Mouse (Mus musculus): ENCODE results near the gene Elovl4. TPM values are rescaled to one million over a fixed set of nuclear protein-coding genes. Genes with fewer than 3 reads are reported as not detected.

The Elovl4 gene
- 10 to 100 TPM; 66.2 to 78.2 TPM for total RNA-seq (2021)

GRCm38 (mm10) chr9:83805977-83806815, at the start of gene Elovl4:
Elovl4 (minus strand) TSS chr9:83806277.
- peak; percentile 75 to 82 for DNase-seq (ENCODE audit: extremely low spot score in 1 of 2, low spot score in 1 of 2)

- no peak for DNase-seq (ENCODE audit: extremely low spot score in 1 of 2, low spot score in 1 of 2)
Observed at GRCm38 (mm10) chr9:83852464-83852863, 46.4 kb upstream of the Elovl4 start.

GRCm38 (mm10) chr9:83834748-83835313, 28.8 kb upstream of the Elovl4 start:
- no peak for DNase-seq (ENCODE audit: extremely low spot score in 1 of 2, low spot score in 1 of 2)

- DNase-seq (ENCODE audit: extremely low spot score in 1 of 2, low spot score in 1 of 2) = peak; percentile 78 to 79
Observed at GRCm38 (mm10) chr9:83833811-83834747, 28.0 kb upstream of the Elovl4 start, which contains the start of gene Ttk. Ttk (plus strand) TSS chr9:83834689.

GRCm38 (mm10) chr9:83831152-83831551, 25.1 kb upstream of the Elovl4 start:
- no peak for DNase-seq (ENCODE audit: extremely low spot score in 1 of 2, low spot score in 1 of 2)

GRCm38 (mm10) chr9:83829896-83830295, 23.8 kb upstream of the Elovl4 start:
- DNase-seq (ENCODE audit: extremely low spot score in 1 of 2, low spot score in 1 of 2) = no peak

GRCm38 (mm10) chr9:83822925-83823324, 16.8 kb upstream of the Elovl4 start:
- DNase-seq (ENCODE audit: extremely low spot score in 1 of 2, low spot score in 1 of 2) = no peak

GRCm38 (mm10) chr9:83820976-83821375, 14.9 kb upstream of the Elovl4 start:
- DNase-seq (ENCODE audit: extremely low spot score in 1 of 2, low spot score in 1 of 2) = no peak

GRCm38 (mm10) chr9:83819188-83819587, 13.1 kb upstream of the Elovl4 start:
- DNase-seq (ENCODE audit: extremely low spot score in 1 of 2, low spot score in 1 of 2) = no peak

- peak in 1 of 2 experiments; percentile 67 for DNase-seq (ENCODE audit: extremely low spot score in 1 of 2, low spot score in 1 of 2)
Observed at GRCm38 (mm10) chr9:83807562-83807961, 1.5 kb upstream of the Elovl4 start.

- DNase-seq (ENCODE audit: extremely low spot score in 1 of 2, low spot score in 1 of 2) = peak; percentile 24 to 27
Observed at GRCm38 (mm10) chr9:83805164-83805976, 707 bp downstream of the Elovl4 start.

- no peak for DNase-seq (ENCODE audit: extremely low spot score in 1 of 2, low spot score in 1 of 2)
Observed at GRCm38 (mm10) chr9:83804341-83804740, 1.7 kb downstream of the Elovl4 start.

- DNase-seq (ENCODE audit: extremely low spot score in 1 of 2, low spot score in 1 of 2) = no peak
Observed at GRCm38 (mm10) chr9:83797898-83798297, 8.2 kb downstream of the Elovl4 start.

GRCm38 (mm10) chr9:83796875-83797274, 9.2 kb downstream of the Elovl4 start:
- no peak for DNase-seq (ENCODE audit: extremely low spot score in 1 of 2, low spot score in 1 of 2)

- no peak for DNase-seq (ENCODE audit: extremely low spot score in 1 of 2, low spot score in 1 of 2)
Observed at GRCm38 (mm10) chr9:83789326-83789725, 16.8 kb downstream of the Elovl4 start.

GRCm38 (mm10) chr9:83785501-83785900, 20.6 kb downstream of the Elovl4 start:
- DNase-seq (ENCODE audit: extremely low spot score in 1 of 2, low spot score in 1 of 2) = no peak

GRCm38 (mm10) chr9:83778317-83778960, 27.6 kb downstream of the Elovl4 start:
- DNase-seq (ENCODE audit: extremely low spot score in 1 of 2, low spot score in 1 of 2) = no peak

GRCm38 (mm10) chr9:83761318-83761717, 44.8 kb downstream of the Elovl4 start:
- no peak for DNase-seq (ENCODE audit: extremely low spot score in 1 of 2, low spot score in 1 of 2)

GRCm38 (mm10) chr9:83731877-83732276, 74.2 kb downstream of the Elovl4 start:
- DNase-seq (ENCODE audit: extremely low spot score in 1 of 2, low spot score in 1 of 2) = no peak
